Mouse (Mus musculus): ENCODE data around the gene Gm20388.

DNA sequence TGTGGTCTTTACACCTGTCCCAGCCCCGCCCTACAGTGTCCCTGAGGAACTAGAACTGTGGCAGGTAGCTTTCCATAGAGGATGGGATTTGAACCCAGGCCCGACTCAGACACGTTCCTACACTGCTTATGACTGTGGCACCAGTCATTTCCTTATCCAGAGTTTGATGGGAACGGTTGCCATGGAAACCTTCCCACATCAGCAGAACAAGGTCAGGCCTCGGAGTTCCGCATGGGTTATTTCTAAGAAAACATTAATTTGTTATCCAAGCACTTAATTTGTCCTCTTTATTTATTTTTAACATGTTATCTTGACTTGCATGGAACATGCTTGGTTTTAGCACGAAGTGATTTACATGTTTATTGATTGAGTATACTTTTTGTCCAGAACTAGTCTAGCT lies 91.1 kb downstream of the Gm20388 start:
- TF ChIP-seq CTCF (IDR thresholded peaks at IDR 0.05; ENCODE audit: low read depth) (no peak), EP300 (IDR thresholded peaks at IDR 0.05; ENCODE audit: low read depth) (no peak)

Measured in liver, embryonic 14.5 days (tissue).